Mouse (Mus musculus) stomach, embryonic 15.5 days (tissue): ENCODE results near the gene Epor. TPM values are rescaled to one million over a fixed set of nuclear protein-coding genes. Genes with fewer than 3 reads are reported as not detected.

Experiments used
- ATAC-seq: fragments of 200-750 bp; cut with Nextera tagmentation; 2 replicates; pipeline ENCODE4 v1.8.0; 2017; ENCODE audit warnings: low read depth, moderate number of reproducible peaks, moderate TSS enrichment; ENCODE audit not compliant: insufficient read depth, low FRiP score
- H3K27ac ChIP-seq: fragments of 300-500 bp; sonication (generic); 2 replicates; pipeline ENCODE4 v1.5.1; 2015; ENCODE audit warnings: mild to moderate bottlenecking, inconsistent platforms
- H3K27me3 ChIP-seq: fragments of 300-500 bp; sonication (generic); replicated peaks from 2 replicates; pipeline ENCODE4 v1.6.1; 2015; ENCODE audit warnings: inconsistent platforms
- H3K36me3 ChIP-seq: fragments of 300-500 bp; sonication (generic); 2 replicates; pipeline ENCODE4 v1.6.1; 2015; ENCODE audit warnings: inconsistent platforms
- H3K4me1 ChIP-seq: fragments of 300-500 bp; sonication (generic); 2 replicates; pipeline ENCODE4 v1.6.1; 2015; ENCODE audit warnings: inconsistent platforms
- H3K4me2 ChIP-seq: fragments of 300-500 bp; sonication (generic); 2 replicates; pipeline ENCODE4 v1.6.1; 2015; ENCODE audit warnings: mild to moderate bottlenecking, inconsistent platforms
- H3K4me3 ChIP-seq: fragments of 300-500 bp; sonication (generic); replicated peaks from 2 replicates; pipeline ENCODE4 v1.5.1; 2015; ENCODE audit warnings: inconsistent platforms
- H3K9ac ChIP-seq: fragments of 300-500 bp; sonication (generic); 2 replicates; pipeline ENCODE4 v1.6.1; 2015; ENCODE audit warnings: inconsistent platforms
- H3K9me3 ChIP-seq: fragments of 300-500 bp; sonication (generic); 2 replicates; pipeline ENCODE4 v1.6.1; 2016; ENCODE audit warnings: inconsistent platforms
- WGBS: fragments of 180-500 bp; shearing (Covaris S2); methylation state at CpG from one replicate; pipeline ENCODE4 v1.1.7; 2015; 5-methylcytosine and 5-hydroxymethylcytosine counted together
- polyA plus RNA-seq: library from polyadenylated mRNA; unstranded; fragments of >200 nt; fragmentation: Nextera tagmentation; extraction: Ambion mirVana; gene quantifications from 2 replicates; pipeline ENCODE4 v1.2.1, GENCODE M21; 2015

Gene Epor
- polyA plus RNA-seq, result 8.5 and 14.7 TPM in 2 replicates

GRCm38 (mm10) chr9:21963417-21963816, at the start of gene Epor:
Gene Epor, minus strand, starts transcription at chr9:21963506.
- Histone ChIP-seq H3K36me3 (no peaks in the 10 kb centered on the region), H3K9ac (peak within 1 kb of the TSS; percentile 19; the same call in 1 of the 2 replicates), H3K9me3 (no peaks in the 10 kb centered on the region), H3K4me2 (peak within 1 kb of the TSS; percentile 96), H3K27ac (no peak within 1 kb of the TSS), H3K4me1 (peaks cover 26% of the 10 kb centered on the region), H3K4me3 (peak within 1 kb of the TSS; percentile 46), H3K27me3 (peaks cover 15% of the 10 kb centered on the region)
- WGBS, result 13% methylated on average over 8 of the region's 8 CpGs
- ATAC-seq, result peak; percentile 54; the same call in 1 of the 2 replicates

- Histone ChIP-seq H3K4me3 (no peak overlapping the region), H3K36me3 (peaks cover 61% of the 10 kb centered on the region)
Observed at GRCm38 (mm10) chr9:22012731-22013130, 49.4 kb upstream of the Epor start.

GRCm38 (mm10) chr9:22011055-22011454, 47.7 kb upstream of the Epor start:
- Histone ChIP-seq H3K27ac (no peak overlapping the region), H3K9ac (no peak overlapping the region), H3K36me3 (peaks cover 74% of the 10 kb centered on the region), H3K9me3 (no peaks in the 10 kb centered on the region), H3K4me2 (no peak overlapping the region), H3K27me3 (no peaks in the 10 kb centered on the region), H3K4me1 (no peaks in the 10 kb centered on the region), H3K4me3 (no peak overlapping the region)
- ATAC-seq, result no peak
- 86% methylated on average over 5 of the region's 5 CpGs for WGBS

More at GRCm38 (mm10) chr9:22012731-22013130, 49.4 kb upstream of the Epor start:
- no peak overlapping the region for H3K4me2 ChIP-seq
- no peak overlapping the region for H3K27ac ChIP-seq
- WGBS, result 93% methylated on average over 13 of the region's 13 CpGs
- ATAC-seq, result no peak
- H3K9ac ChIP-seq, result no peak overlapping the region
- H3K27me3 ChIP-seq, result no peaks in the 10 kb centered on the region
- H3K9me3 ChIP-seq, result no peaks in the 10 kb centered on the region
- H3K4me1 ChIP-seq, result no peaks in the 10 kb centered on the region

- 87% methylated on average over 12 of the region's 12 CpGs for WGBS
- Histone ChIP-seq H3K9me3 (no peaks in the 10 kb centered on the region), H3K27me3 (no peaks in the 10 kb centered on the region), H3K4me1 (peaks cover 22% of the 10 kb centered on the region), H3K4me2 (no peak overlapping the region), H3K36me3 (peaks cover 38% of the 10 kb centered on the region), H3K9ac (no peak overlapping the region), H3K27ac (no peak overlapping the region), H3K4me3 (no peak overlapping the region)
- ATAC-seq, result no peak
Observed at GRCm38 (mm10) chr9:22004546-22004945, 41.2 kb upstream of the Epor start.

GRCm38 (mm10) chr9:22003163-22003554, 39.9 kb upstream of the Epor start:
- peaks cover 22% of the 10 kb centered on the region for H3K4me1 ChIP-seq
- peaks cover 25% of the 10 kb centered on the region; the same call in 1 of the 2 replicates for H3K36me3 ChIP-seq
- under 1% methylated on average over 18 of the region's 18 CpGs for WGBS
- peak overlapping the region; percentile 84 for H3K4me2 ChIP-seq
- peak overlapping the region; percentile 63 for H3K27ac ChIP-seq
- H3K27me3 ChIP-seq, result no peaks in the 10 kb centered on the region
- peak overlapping the region; percentile 74 for H3K4me3 ChIP-seq
- ATAC-seq, result no peak
- H3K9ac ChIP-seq, result peak overlapping the region; percentile 45; the same call in 1 of the 2 replicates
- no peaks in the 10 kb centered on the region for H3K9me3 ChIP-seq

- Histone ChIP-seq H3K4me3 (peak within 1 kb of the TSS; percentile 74), H3K9ac (peak within 1 kb of the TSS; percentile 45; the same call in 1 of the 2 replicates), H3K27ac (peak within 1 kb of the TSS; percentile 63), H3K27me3 (no peaks in the 10 kb centered on the region), H3K36me3 (peaks cover 20% of the 10 kb centered on the region; the same call in 1 of the 2 replicates), H3K9me3 (no peaks in the 10 kb centered on the region), H3K4me2 (peak within 1 kb of the TSS; percentile 84), H3K4me1 (peaks cover 22% of the 10 kb centered on the region)
- peak; percentile 100 for ATAC-seq
- WGBS, result 7% methylated on average over 57 of the region's 57 CpGs
Observed at GRCm38 (mm10) chr9:22002194-22003162, 39.2 kb upstream of the Epor start, which contains the start of the genes Ccdc151 and Prkcsh. Gene Ccdc151, minus strand, starts transcription at chr9:22002634. Gene Prkcsh, plus strand, starts transcription at chr9:22002806.

GRCm38 (mm10) chr9:22001633-22002032, 38.3 kb upstream of the Epor start:
- Histone ChIP-seq H3K36me3 (peaks cover 14% of the 10 kb centered on the region; the same call in 1 of the 2 replicates), H3K4me3 (no peak overlapping the region), H3K9me3 (no peaks in the 10 kb centered on the region), H3K4me1 (peaks cover 22% of the 10 kb centered on the region), H3K27me3 (no peaks in the 10 kb centered on the region), H3K4me2 (no peak overlapping the region), H3K9ac (no peak overlapping the region), H3K27ac (no peak overlapping the region)
- no peak for ATAC-seq
- WGBS, result 80% methylated on average over 4 of the region's 4 CpGs

- 0 out of 2 replicates have a peak, but pooled peaks cover 8% of the 10 kb centered on the region for H3K36me3 ChIP-seq
- H3K4me1 ChIP-seq, result peaks cover 22% of the 10 kb centered on the region
- no peak overlapping the region for H3K27ac ChIP-seq
- no peaks in the 10 kb centered on the region for H3K27me3 ChIP-seq
- 90% methylated on average over 6 of the region's 6 CpGs for WGBS
- H3K4me2 ChIP-seq, result no peak overlapping the region
- no peak for ATAC-seq
- no peak overlapping the region for H3K4me3 ChIP-seq
- H3K9me3 ChIP-seq, result no peaks in the 10 kb centered on the region
- no peak overlapping the region for H3K9ac ChIP-seq
Observed at GRCm38 (mm10) chr9:22000296-22000695, 37.0 kb upstream of the Epor start.

- no peaks in the 10 kb centered on the region for H3K4me1 ChIP-seq
- no peak overlapping the region for H3K27ac ChIP-seq
- H3K4me3 ChIP-seq, result no peak overlapping the region
- no peak overlapping the region for H3K4me2 ChIP-seq
- ATAC-seq, result no peak
- 75% methylated on average over 3 of the region's 3 CpGs for WGBS
- H3K27me3 ChIP-seq, result peaks cover 10% of the 10 kb centered on the region
- no peak overlapping the region for H3K9ac ChIP-seq
- H3K9me3 ChIP-seq, result no peaks in the 10 kb centered on the region
- no peaks in the 10 kb centered on the region for H3K36me3 ChIP-seq
Observed at GRCm38 (mm10) chr9:21996178-21996867, 33.0 kb upstream of the Epor start.

- no peak overlapping the region for H3K27ac ChIP-seq
- ATAC-seq, result no peak
- H3K4me3 ChIP-seq, result no peak overlapping the region
- WGBS, result 68% methylated on average over 4 of the region's 4 CpGs
- no peak overlapping the region for H3K9ac ChIP-seq
- no peaks in the 10 kb centered on the region for H3K36me3 ChIP-seq
- H3K27me3 ChIP-seq, result peaks cover 50% of the 10 kb centered on the region
- H3K9me3 ChIP-seq, result no peaks in the 10 kb centered on the region
- H3K4me2 ChIP-seq, result no peak overlapping the region
- H3K4me1 ChIP-seq, result peaks cover 24% of the 10 kb centered on the region
Observed at GRCm38 (mm10) chr9:21992227-21992626, 28.9 kb upstream of the Epor start.

GRCm38 (mm10) chr9:21989230-21990110, 26.2 kb upstream of the Epor start, which contains the start of gene Rgl3:
Gene Rgl3, minus strand, starts transcription at chr9:21989446.
- 2% methylated on average over 42 of the region's 42 CpGs for WGBS

More at GRCm38 (mm10) chr9:21989230-21990110, 26.2 kb upstream of the Epor start, which contains the start of gene Rgl3:
- Histone ChIP-seq H3K9ac (no peak within 1 kb of the TSS), H3K4me1 (peaks cover 24% of the 10 kb centered on the region), H3K27ac (no peak within 1 kb of the TSS), H3K4me2 (peak within 1 kb of the TSS; percentile 90), H3K36me3 (no peaks in the 10 kb centered on the region), H3K27me3 (peaks cover 60% of the 10 kb centered on the region), H3K4me3 (peak within 1 kb of the TSS; percentile 49), H3K9me3 (no peaks in the 10 kb centered on the region)
- ATAC-seq, result peak; percentile 41; the same call in 1 of the 2 replicates
